Mouse (Mus musculus) gastrocnemius, adult 18-20 months (tissue): ENCODE data around the gene Nnmt. TPM values are rescaled to one million over a fixed set of nuclear protein-coding genes. Genes with fewer than 3 reads are reported as not detected.

Experiments
- DNase-seq: peaks from one replicate; pipeline ENCODE4 v3.0.0; 2021; ENCODE audit warnings: low spot score
- total RNA-seq, 2 experiments: library from RNA; stranded (reverse); gene quantifications; 2 replicates each; pipeline ENCODE4 v1.2.3; 2021

Gene Nnmt
- total RNA-seq, 2 experiments from 2014 or later: 2.6 to 5.5 TPM

- DNase-seq: peak; percentile 15
Measured at GRCm38 (mm10) chr9:48559482-48560139, 45.3 kb downstream of the Nnmt start.

GRCm38 (mm10) chr9:48558637-48559036 lies 46.3 kb downstream of the Nnmt start:
- DNase-seq: no peak

GRCm38 (mm10) chr9:48549056-48549455 lies 55.9 kb downstream of the Nnmt start:
- no peak for DNase-seq

GRCm38 (mm10) chr9:48547233-48547632 lies 57.7 kb downstream of the Nnmt start:
- DNase-seq: no peak

Other genes starting within 250 kb of the Nnmt start
- 10 to 100 TPM; 65.9 to 69.0 TPM for gene Rexo2, start 124.5 kb downstream of the Nnmt start, total RNA-seq
- 10 to 100 TPM; 13.5 to 15.5 TPM for gene Rbm7, start 109.9 kb downstream of the Nnmt start, total RNA-seq
- gene Gm5617, start 109.7 kb downstream of the Nnmt start, total RNA-seq: 1 to 10 TPM; 9.5 to 9.8 TPM
- gene Zbtb16, start 231.1 kb upstream of the Nnmt start, total RNA-seq: 100 to 1,000 TPM; 108 to 116 TPM